Mouse (Mus musculus) olfactory bulb, adult 2 months (tissue): Measurements from ENCODE around the gene Uts2.

Experiments used
- CTCF ChIP-seq: fragments of 200-500 bp; IDR thresholded peaks from 2 replicates; pipeline ENCODE4 v1.5.1; 2012; ENCODE audit warnings: low read depth, mild to moderate bottlenecking, low read length, moderate library complexity; ENCODE audit not compliant: insufficient read depth
- POLR2A ChIP-seq: fragments of 200-500 bp; IDR thresholded peaks from 2 replicates; pipeline ENCODE4 v1.6.1; 2012; ENCODE audit warnings: mild to moderate bottlenecking, low read depth, low read length, moderate library complexity; ENCODE audit not compliant: insufficient read depth

GRCm38 (mm10) chr4:150962231-150962630 is 34.7 kb upstream of the Uts2 start:
- TF ChIP-seq POLR2A = no peak
- TF ChIP-seq CTCF = no peak
